Mouse (Mus musculus): ENCODE data around the gene Dtd1.

GRCm38 (mm10) chr2:144637671-144638395, 38.1 kb downstream of the Dtd1 start:
- no peak for TF ChIP-seq POLR2A (IDR thresholded peaks at IDR 0.05; ENCODE audit: insufficient read length, low read depth)
- TF ChIP-seq MAX (IDR thresholded peaks at IDR 0.05; ENCODE audit: low read depth): no peak
- no peak for TF ChIP-seq CEBPB (IDR thresholded peaks at IDR 0.05; ENCODE audit: insufficient read depth, poor library complexity, severe bottlenecking)
- no peak for TF ChIP-seq USF1 (IDR thresholded peaks at IDR 0.05; ENCODE audit: low read depth)
- no peak for TF ChIP-seq E2F4 (IDR thresholded peaks at IDR 0.05; ENCODE audit: insufficient read depth)
- no peak for TF ChIP-seq TCF12 (IDR thresholded peaks at IDR 0.05; ENCODE audit: insufficient read depth, poor library complexity, severe bottlenecking)
- no peak for TF ChIP-seq MYOG (IDR thresholded peaks at IDR 0.05; ENCODE audit: control insufficient read depth in 1 of 3, insufficient read depth in 1 of 3, insufficient read length in 2 of 3, low read depth in 2 of 3)
- TF ChIP-seq POLR2AphosphoS2 (IDR thresholded peaks at IDR 0.05; ENCODE audit: insufficient read length, low read depth): no peak
